Mouse (Mus musculus): Measurements from ENCODE around the gene Grk2.

DNA sequence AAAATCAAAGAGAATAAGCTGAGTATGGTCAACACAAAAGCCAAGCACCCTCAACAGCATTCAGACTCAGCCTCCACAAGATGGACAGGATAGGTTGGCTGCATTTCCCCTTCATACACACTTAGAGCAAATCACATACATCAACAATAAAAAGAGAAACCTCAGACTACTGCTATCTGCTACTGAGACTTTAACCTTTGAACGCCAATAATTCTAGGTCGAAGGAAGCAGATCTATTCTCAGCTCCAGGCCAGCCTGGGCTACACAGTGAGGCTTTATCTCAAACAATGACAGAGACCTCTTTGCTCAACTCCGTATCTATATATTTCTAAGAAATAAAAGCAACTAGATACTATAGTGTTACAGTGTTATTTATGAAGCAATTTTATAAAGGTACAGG, 25.3 kb upstream of the Grk2 start:
- TF ChIP-seq CTCF (IDR thresholded peaks at IDR 0.05; ENCODE audit: extremely low read depth, insufficient read depth, low read length) (no peak), POLR2A (IDR thresholded peaks at IDR 0.05; ENCODE audit: extremely low read depth, insufficient read depth, low read length) (no peak)
